Mouse (Mus musculus) heart, postnatal 36 days (tissue): ENCODE data around the gene Cd68. TPM values are rescaled to one million over a fixed set of nuclear protein-coding genes. Genes with fewer than 3 reads are reported as not detected.
"Not testable (repeated sequence)": the region's sequence is repeated elsewhere in the genome, so short reads cannot be mapped to it uniquely, and the experiment has no call there.

ENCODE experiments used
- DNase-seq, 2 experiments: peaks; one replicate each; pipeline ENCODE4 v3.0.0; 2021 to 2022
- intact Hi-C: fragments of 180-260 bp; cut with DNase I; formaldehyde crosslinking; loops from one replicate; pipeline ENCODE4 v1.15.1; 2025
- microRNA-seq, 2 experiments: library from miRNA; unstranded; fragments of <30 nt; microRNA quantifications; one replicate each; pipeline ENCODE4 v1.2.0; 2021; ENCODE audit warnings: borderline number of aligned reads in 2 of 2
- total RNA-seq, 2 experiments: library from RNA; stranded (reverse); gene quantifications; 2 replicates each; pipeline ENCODE4 v1.2.3; 2021

Cd68 gene
- total RNA-seq, 2 experiments from 2014 or later, result 8.7 to 9.1 TPM

DNA sequence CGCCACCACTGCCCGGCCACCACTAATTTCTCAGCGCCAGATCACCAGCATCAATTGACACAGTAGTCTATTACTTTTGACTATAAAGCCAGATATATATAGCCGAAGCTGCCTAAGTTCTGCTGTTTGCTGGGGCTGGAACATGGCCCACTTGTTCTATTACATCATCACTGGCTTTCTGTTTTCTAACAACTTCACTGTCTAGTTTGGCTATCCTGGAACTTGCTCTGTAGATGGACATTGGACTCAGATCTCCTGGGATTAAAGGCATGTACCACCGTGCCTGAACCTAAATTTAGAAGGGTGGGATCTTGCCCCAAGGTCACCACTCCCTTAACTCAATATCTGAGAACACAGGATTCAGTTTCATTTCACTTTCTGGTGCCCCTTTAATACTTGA is 20.1 kb downstream of the Cd68 start:
- no peak for DNase-seq
- intact Hi-C loops, result no loop called here

DNA sequence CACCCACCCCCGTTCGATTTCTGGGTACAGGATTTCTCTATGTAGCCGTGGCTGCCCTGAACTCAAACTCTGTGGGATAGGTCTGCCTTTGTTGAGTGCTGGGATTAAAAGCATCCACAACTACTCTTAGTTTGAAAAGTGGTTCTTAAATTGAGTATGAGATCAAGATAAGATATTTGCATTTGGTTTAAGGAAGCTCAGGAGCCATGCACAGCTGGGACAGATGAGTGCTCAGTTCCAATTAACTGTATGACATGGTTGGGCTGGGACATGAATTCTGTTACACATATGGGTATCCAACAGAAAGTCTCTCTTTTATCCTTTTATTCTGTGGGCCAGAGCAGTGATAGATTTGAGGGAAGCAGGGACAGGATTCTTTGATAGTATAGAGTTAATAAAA is 30.5 kb downstream of the Cd68 start:
- intact Hi-C loops, result no loop called here

DNA sequence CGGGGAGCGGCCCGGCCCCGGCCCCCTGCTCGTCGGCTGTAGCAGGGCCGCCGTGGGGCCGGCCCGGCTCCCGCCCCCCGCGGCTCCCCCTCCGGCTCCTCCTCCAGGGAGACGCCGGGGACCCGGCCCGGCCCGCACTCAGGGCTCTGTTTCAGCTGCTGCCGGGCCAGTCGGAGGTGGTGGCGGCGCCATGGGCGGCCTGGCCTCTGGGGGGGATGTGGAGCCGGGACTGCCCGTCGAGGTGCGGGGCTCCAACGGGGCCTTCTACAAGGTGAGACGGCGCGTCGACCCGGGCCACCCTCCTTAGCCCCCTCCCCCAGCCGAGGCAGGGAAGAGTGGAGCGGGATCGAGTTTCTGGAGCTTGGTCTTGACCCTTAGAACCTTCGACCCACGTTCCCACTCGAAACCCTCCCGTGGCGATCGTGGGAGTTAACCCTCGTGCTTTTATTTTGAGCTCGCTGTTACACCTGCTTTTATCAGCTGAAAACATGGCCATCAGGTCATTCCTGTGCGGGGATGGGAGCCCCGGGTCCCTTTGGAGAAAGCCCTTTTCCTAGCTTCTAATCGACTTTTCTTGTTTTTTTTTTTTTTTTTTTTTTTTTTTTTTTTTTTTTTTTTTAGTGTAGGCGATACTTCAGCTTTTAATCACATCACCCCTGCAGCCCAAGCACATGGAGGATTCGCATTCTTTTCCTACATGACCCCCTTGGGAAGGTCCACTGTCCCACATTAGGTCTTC is 32.7 kb downstream of the Cd68 start:
- DNase-seq, result no peak
- intact Hi-C loops, result no loop called here

More for the DNA sequence above, 30.5 kb downstream of the Cd68 start:
- DNase-seq, result no peak

DNA sequence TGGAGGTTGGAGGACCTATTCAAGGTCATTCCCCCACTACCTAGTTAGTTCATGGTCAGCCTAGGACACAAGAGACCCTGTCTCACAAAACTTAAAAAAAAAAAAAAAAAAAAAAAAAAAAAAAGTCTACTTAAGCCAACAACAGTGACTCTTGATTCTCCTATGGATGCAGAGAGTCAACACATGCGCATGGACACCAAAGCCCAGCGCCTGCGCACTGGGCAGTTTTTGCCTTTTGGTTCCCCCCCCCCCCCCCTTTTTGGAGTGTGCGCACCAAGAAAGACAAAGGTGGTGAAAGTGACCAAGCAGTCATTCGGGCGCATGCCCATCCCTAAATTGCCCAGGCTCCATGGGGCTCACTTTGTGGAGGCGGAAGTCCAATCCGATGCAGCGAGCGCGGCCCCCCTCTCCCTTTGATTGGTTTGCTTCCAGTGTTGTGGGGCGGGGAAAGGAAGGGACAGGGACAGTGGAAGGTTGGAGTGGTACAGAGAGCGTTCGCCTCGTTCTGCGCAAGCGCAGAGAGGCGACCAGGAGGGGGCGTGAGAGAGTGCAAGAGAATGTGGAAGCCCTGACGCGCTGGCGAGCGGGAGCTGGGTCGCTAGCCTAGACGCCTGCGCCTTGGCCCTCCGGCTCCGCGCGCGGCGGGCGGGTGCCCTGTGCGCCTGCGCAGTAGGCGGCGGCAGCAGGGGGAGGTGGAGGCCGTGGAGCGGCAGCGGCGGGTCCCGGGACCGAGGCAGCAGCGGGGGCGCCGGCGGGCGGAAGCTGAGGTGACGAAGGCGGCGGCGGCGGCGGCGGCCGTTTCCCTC is 33.5 kb downstream of the Cd68 start, which contains the start of gene Fxr2:
TSS of gene Fxr2 (plus strand) at position 707 of the 806 bp plus-strand sequence.
- intact Hi-C loops, result no loop called here
- peak; percentile 100 for DNase-seq

DNA sequence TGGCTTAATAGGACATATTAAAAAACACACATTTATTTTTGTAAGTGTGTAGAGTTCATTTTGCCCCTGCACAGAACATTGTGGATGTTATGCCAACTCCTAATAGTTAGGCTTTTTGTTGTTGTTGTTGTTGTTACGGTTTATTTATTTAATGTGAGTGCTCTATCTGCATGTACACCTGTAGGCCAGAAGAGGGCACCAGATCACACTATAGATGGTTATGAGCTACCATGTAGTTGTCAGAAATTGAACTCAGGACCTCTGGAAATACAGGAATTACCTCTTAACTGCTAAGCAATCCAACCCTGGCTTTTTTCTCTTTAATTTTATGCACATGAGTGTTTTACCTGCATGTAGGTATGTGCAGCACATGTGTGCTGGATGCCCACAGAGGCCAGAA is 36.2 kb downstream of the Cd68 start:
- intact Hi-C loops, result no loop called here
- DNase-seq, result no peak

DNA sequence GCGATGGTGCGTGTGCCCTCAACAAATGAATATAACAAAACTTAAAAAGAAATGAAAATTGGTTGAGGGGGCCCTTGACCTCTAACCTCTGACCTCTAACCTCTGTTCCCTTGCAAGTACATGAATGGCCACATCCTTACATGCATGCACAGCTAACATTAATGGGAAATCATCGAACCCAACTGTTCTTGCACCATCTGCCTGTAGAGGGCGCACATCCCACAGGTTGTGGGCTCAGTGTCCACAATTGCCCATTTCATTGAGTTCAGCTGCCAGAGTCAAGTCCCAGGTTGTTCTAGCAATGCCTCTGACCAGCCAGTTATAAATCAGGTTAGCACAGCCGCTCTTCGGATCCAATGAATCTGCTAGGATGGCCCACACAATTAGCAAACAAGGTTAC is 37.7 kb downstream of the Cd68 start:
- intact Hi-C loops, result loop anchor here (1.0 kb wide), 1 partner anchor 29 kb away; no protein-coding TSS in a partner anchor

DNA sequence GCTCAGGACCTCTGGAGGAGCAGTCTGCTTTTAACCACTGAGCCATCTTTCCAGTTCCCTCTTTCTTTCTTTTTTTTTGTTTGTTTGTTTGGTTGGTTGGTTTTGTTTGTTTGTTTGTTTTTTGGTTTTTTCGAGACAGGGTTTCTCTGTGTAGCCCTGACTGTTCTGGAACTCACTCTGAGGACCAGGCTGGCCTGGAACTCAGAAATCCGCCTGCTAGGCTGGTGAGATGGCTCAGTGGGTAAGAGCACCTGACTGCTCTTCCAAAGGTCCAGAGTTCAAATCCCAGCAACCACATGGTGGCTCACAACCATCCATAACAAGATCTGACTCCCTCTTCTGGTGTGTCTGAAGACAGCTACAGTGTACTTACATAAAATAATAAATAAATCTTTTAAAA is 41.6 kb downstream of the Cd68 start:
- intact Hi-C loops, result not testable (repeated sequence)

More for the DNA sequence above, 37.7 kb downstream of the Cd68 start:
- peak; percentile 73 to 82 for DNase-seq

DNA sequence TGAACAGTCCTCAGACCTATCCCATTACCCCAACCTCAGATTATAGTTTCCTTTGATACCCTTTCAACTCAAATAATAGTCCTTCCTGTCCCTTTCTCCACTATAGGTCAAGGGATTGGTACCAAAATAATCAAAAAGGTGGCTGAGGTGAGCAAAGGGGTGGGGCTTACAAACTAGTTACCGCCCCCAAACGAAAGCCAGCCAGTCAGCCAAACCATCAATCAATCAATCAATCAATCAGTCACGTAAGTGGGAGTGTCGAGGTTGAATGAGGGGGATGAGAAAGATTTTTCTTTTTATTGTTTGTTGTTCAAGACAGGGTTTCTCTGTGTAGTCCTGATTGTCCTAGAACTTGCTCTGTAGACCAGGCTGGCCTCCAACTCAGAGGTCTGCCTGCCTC is 42.9 kb downstream of the Cd68 start:
- DNase-seq, result no peak
- intact Hi-C loops, result no loop called here

More for the DNA sequence above, 41.6 kb downstream of the Cd68 start:
- DNase-seq, result not testable (repeated sequence)

DNA sequence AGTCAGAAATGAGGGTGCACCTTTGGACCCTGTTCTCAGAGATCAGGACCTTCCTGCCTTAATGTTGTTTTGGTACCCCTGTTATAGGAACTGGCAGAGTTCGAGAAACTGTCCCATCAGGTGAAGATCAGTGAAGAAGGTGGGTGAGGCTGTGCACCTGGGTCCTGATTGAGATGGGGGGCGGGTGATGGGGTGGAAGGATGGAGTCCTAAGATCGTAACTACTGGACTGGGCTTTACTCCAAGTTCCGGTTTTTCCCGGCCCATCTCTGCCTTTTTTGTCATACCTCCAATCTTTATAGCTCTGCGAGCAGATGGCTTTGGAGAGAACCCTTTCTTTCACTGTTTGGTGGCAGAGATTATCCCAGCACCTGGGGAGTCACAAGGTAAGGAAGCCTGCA is 43.5 kb downstream of the Cd68 start:
- no peak for DNase-seq
- intact Hi-C loops, result no loop called here

DNA sequence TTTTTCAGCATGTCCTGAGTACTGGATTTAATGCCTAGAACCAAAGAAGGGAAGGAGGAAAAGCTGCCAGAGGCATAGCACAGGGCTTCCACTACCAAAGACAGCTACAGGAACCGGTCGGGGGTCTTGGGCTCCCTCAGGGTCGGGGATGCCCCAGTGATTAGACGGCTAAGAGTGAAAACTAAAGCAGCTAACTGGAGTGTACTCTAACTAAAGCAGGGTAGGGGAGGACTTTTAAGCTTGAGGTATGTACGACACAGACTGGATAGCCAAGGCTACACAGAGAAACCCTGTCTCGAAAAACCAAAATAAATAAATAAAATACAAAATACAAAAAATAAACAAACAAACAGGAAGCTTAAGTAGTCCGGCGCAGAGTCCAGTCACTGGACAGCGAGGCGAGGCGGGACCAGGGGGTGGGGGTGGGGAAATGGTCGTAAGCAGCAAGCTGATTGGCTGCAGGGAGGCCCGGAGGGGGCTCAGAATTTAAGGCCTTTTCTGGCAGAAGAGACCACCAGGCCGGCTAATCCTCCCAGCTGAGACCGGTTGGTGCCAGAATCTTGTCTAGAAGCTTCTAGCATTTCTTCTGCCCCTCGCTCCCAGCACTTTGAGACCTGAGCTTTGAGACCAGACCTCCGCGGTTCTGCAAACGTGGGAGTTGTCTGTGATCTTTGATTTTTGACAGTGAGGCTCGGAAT is 44.2 kb downstream of the Cd68 start, which contains the start of gene Sat2:
TSS of gene Sat2 (plus strand) at position 454 of the 698 bp plus-strand sequence.
- intact Hi-C loops, result no loop called here
- peak; percentile 60 to 79 for DNase-seq

DNA sequence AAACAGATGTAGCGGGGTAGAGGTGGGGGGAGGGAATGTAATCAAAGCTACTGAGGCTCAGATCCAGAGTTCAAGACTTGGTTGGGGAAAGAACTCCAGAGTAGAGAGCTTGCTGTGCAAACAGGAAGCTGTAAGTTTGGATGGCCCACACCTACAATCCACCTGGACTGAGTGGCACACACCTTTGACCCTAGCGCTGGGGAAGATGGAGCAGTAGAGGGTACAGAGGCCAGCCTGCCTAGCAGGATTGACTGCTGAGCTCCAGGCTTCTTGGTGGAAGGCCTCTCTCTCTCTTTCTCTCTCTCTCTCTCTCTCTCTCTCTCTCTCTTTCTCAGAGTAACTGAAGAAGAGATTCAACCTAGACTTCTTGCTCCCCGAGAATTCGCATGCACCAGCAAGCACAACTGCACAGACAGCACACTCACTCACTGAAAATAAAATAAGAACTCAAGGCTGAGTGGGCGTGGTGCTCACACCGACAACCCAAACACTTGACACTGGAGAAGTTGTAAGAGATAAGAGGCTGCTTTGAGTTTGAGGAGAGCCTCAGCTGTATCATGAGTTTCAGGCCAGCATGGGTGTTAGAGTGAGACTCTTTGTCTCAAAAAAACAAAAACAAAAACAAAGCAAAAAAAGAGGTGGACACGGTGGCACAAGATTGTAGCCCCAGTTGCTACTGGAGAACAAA is 45.4 kb downstream of the Cd68 start:
- DNase-seq, result no peak
- intact Hi-C loops, result no loop called here

DNA sequence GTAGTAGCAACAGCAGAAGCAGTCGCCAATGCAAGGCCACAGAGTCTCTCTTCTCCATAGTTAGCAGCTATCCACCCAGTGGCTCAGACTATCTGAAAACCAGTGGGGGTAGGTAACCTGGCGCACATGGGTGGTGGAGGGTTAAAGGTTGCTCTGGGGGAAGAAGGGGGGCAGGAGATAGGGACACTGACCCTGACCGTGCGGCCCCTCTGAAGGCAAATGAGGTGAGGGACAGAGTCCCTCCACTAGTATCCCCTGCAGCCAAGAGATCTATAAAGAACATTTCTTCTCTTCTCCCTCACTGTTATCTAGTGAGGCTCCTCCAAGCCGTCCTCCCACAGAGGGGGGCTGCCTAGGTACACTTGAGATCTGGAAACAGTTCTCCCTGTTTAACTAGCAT is 48.1 kb downstream of the Cd68 start, which contains the start of gene Shbg:
TSS of gene Shbg (minus strand) at position 101 of the 400 bp plus-strand sequence.
- intact Hi-C loops, result no loop called here
- DNase-seq, result no peak

DNA sequence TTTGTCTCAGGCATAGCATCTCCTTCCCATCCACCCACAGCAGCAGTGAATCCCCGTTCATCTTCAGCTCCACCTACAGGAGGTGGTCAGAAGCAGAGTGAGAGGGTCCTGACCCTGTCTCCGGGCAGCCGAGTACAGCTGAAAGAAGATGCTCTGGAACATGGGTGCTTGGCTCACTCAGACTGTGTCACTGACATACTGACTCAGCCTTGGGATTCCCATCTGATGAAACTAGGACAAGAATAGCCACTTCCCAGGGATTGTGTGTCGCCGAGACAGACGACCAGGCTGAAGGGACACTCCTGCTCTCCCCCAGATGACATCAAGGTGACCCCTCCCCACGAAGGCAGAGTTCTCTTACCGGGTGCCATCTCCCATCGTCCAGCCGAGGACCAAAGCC is 49.2 kb downstream of the Cd68 start:
- intact Hi-C loops, result no loop called here
- DNase-seq, result no peak

DNA sequence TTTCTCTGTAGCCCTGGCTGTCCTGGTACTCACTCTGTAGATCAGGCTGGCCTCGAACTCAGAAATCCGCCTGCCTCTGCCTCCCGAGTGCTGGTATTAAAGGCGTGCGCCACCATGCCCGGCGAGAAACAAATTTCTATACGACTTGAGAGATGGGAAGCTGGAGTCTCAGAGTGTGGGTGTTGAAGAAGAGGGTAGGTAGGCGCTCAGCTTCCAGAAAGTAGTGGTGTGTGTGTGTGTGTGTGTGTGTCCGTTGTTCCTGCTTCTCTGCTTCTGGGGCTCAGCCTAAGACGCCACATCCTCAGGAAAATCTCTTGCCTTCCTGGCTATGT is 51.7 kb downstream of the Cd68 start:
- not testable (repeated sequence) for DNase-seq
- intact Hi-C loops, result loop anchor here (1.0 kb wide), 1 partner anchor 35 kb away; no protein-coding TSS in a partner anchor

Small RNA genes within 50 kb of the gene (microRNA-seq; reads per million reads assigned to microRNA genes)
- gene Mir1934 (6.5 to 7.4 reads per million in 2 experiments), gene Mir467f (0 reads per million in 2 experiments)

Other genes with a start within 250 kb of the Cd68 start
- under 1 TPM; 0.33 to 0.57 TPM for gene Dnah2, start 117.0 kb downstream of the Cd68 start, total RNA-seq
- gene Efnb3, start 105.9 kb downstream of the Cd68 start, total RNA-seq, result 10 to 100 TPM; 77.4 to 98.0 TPM
- 1 to 10 TPM; 5.1 to 6.3 TPM for gene Wrap53, start 85.9 kb downstream of the Cd68 start, total RNA-seq
- gene Trp53, start 85.8 kb downstream of the Cd68 start, total RNA-seq, result 10 to 100 TPM; 13.9 to 17.0 TPM
- 10 to 100 TPM; 20.9 to 22.5 TPM for gene Atp1b2, start 60.2 kb downstream of the Cd68 start, total RNA-seq
- gene Shbg, start 48.2 kb downstream of the Cd68 start, total RNA-seq, result not detected
- 1 to 10 TPM; 3.7 to 4.1 TPM for gene Sat2, start 44.1 kb downstream of the Cd68 start, total RNA-seq
- 10 to 100 TPM; 87.3 to 98.6 TPM for gene Fxr2, start 33.2 kb downstream of the Cd68 start, total RNA-seq
- gene Sox15, start 10.8 kb downstream of the Cd68 start, total RNA-seq, result not detected
- gene Mpdu1, start 3.5 kb downstream of the Cd68 start, total RNA-seq, result 10 to 100 TPM; 14.9 to 16.2 TPM
- gene Eif4a1, start 6.3 kb upstream of the Cd68 start, total RNA-seq, result 100 to 1,000 TPM; 188 to 222 TPM
- gene Senp3, start 15.9 kb upstream of the Cd68 start, total RNA-seq, result 10 to 100 TPM; 30.4 to 31.8 TPM
- 1 to 10 TPM; 1.4 to 2.4 TPM for gene Tnfsf13, start 19.6 kb upstream of the Cd68 start, total RNA-seq
- 10 to 100 TPM; 16.3 to 21.0 TPM for gene Tnfsf12, start 29.7 kb upstream of the Cd68 start, total RNA-seq
- gene Tnfsfm13, start 29.9 kb upstream of the Cd68 start, total RNA-seq, result 1 to 10 TPM; 4.4 to 4.6 TPM
- gene Polr2a, start 92.5 kb upstream of the Cd68 start, total RNA-seq, result 10 to 100 TPM; 30.1 to 35.4 TPM
- gene Slc35g3, start 95.8 kb upstream of the Cd68 start, total RNA-seq, result not detected
- gene Zbtb4, start 99.8 kb upstream of the Cd68 start, total RNA-seq, result 10 to 100 TPM; 39.0 to 43.1 TPM
- 1 to 10 TPM; 3.6 to 4.3 TPM for gene Chrnb1, start 129.8 kb upstream of the Cd68 start, total RNA-seq
- gene Fgf11, start 135.7 kb upstream of the Cd68 start, total RNA-seq, result 1 to 10 TPM; 2.4 to 3.0 TPM
- under 1 TPM; 0.41 to 0.56 TPM for gene Tmem102, start 139.5 kb upstream of the Cd68 start, total RNA-seq
- not detected for gene Gm39566, start 149.1 kb upstream of the Cd68 start, total RNA-seq
- not detected for gene Spem2, start 152.3 kb upstream of the Cd68 start, total RNA-seq
- not detected for gene Spem1, start 156.0 kb upstream of the Cd68 start, total RNA-seq
- gene Nlgn2, start 171.6 kb upstream of the Cd68 start, total RNA-seq, result 1 to 10 TPM; 4.6 to 4.8 TPM
- 100 to 1,000 TPM; 189 to 220 TPM for gene Tmem256, start 172.4 kb upstream of the Cd68 start, total RNA-seq
- 10 to 100 TPM; 24.6 to 26.7 TPM for gene Plscr3, start 180.2 kb upstream of the Cd68 start, total RNA-seq
- gene Tnk1, start 192.6 kb upstream of the Cd68 start, total RNA-seq, result under 1 TPM; 0.08 to 0.11 TPM
- gene Tmem95, start 211.9 kb upstream of the Cd68 start, total RNA-seq, result not detected
- 1 to 10 TPM; 2.6 to 2.8 TPM for gene Kctd11, start 215.3 kb upstream of the Cd68 start, total RNA-seq
- under 1 TPM; 0.78 to 0.89 TPM for gene Acap1, start 229.4 kb upstream of the Cd68 start, total RNA-seq
- gene 2810408A11Rik, start 234.8 kb upstream of the Cd68 start, total RNA-seq, result under 1 TPM; 0.73 to 0.89 TPM
- gene Neurl4, start 234.9 kb upstream of the Cd68 start, total RNA-seq, result 10 to 100 TPM; 40.2 to 47.4 TPM
- 10 to 100 TPM; 28.2 to 32.1 TPM for gene Gps2, start 247.7 kb upstream of the Cd68 start, total RNA-seq